Mouse (Mus musculus) heart, postnatal 0 days (tissue): ENCODE measurements around the gene Peli2. TPM values are rescaled to one million over a fixed set of nuclear protein-coding genes. Genes with fewer than 3 reads are reported as not detected.

Source experiments
- ATAC-seq: fragments of 200-750 bp; cut with Nextera tagmentation; 2 replicates; pipeline ENCODE4 v1.8.0; 2017; ENCODE audit warnings: low read depth, moderate number of reproducible peaks, moderate library complexity; ENCODE audit not compliant: insufficient read depth
- DNase-seq: peaks from one replicate; pipeline ENCODE4 v3.0.0-alpha.2; 2016; ENCODE audit warnings: low spot score
- H3K27ac ChIP-seq: fragments of 300-500 bp; sonication (generic); 2 replicates; pipeline ENCODE4 v1.5.1; 2014; ENCODE audit warnings: low read depth, mild to moderate bottlenecking
- H3K27me3 ChIP-seq: fragments of 300-500 bp; sonication (generic); 2 replicates; pipeline ENCODE4 v1.6.1; 2014; ENCODE audit warnings: low read length, mixed read lengths; ENCODE audit not compliant: control insufficient read depth, insufficient read depth
- H3K36me3 ChIP-seq: fragments of 300-500 bp; sonication (generic); replicated peaks from 2 replicates; pipeline ENCODE4 v1.6.1; 2014; ENCODE audit warnings: low read length, mixed read lengths; ENCODE audit not compliant: control insufficient read depth, insufficient read depth
- H3K4me1 ChIP-seq: fragments of 300-500 bp; sonication (generic); 2 replicates; pipeline ENCODE4 v1.6.1; 2014; ENCODE audit warnings: antibody characterized with exemption; ENCODE audit not compliant: control insufficient read depth, insufficient read depth
- H3K4me2 ChIP-seq: fragments of 300-500 bp; sonication (generic); 2 replicates; pipeline ENCODE4 v1.6.1; 2014; ENCODE audit warnings: low read depth, mild to moderate bottlenecking, low read length, moderate library complexity
- H3K4me3 ChIP-seq: fragments of 300-500 bp; sonication (generic); 2 replicates; pipeline ENCODE4 v1.5.1; 2014; ENCODE audit warnings: low read depth, low read length
- H3K9ac ChIP-seq: fragments of 300-500 bp; sonication (generic); replicated peaks from 2 replicates; pipeline ENCODE4 v1.6.1; 2014; ENCODE audit warnings: low read depth, low read length, mixed read lengths
- H3K9me3 ChIP-seq: fragments of 300-500 bp; sonication (generic); replicated peaks from 2 replicates; pipeline ENCODE4 v1.6.1; 2016; ENCODE audit warnings: low read length; ENCODE audit not compliant: control insufficient read depth
- CTCF ChIP-seq: IDR thresholded peaks from 2 replicates; pipeline ENCODE4 v1.5.1; 2016; ENCODE audit warnings: antibody characterized with exemption, control low read depth, low read depth
- EP300 ChIP-seq: IDR thresholded peaks from 2 replicates; pipeline ENCODE4 v1.6.1; 2016; ENCODE audit warnings: antibody characterized with exemption, low read depth
- WGBS: fragments of 180-500 bp; shearing (Covaris S2); extraction: QIAGEN DNeasy Blood & Tissue Kit; methylation state at CpG from one replicate; pipeline ENCODE4 v1.1.7; 2014; 5-methylcytosine and 5-hydroxymethylcytosine counted together
- polyA plus RNA-seq: library from polyadenylated mRNA; unstranded; fragments of >200 nt; fragmentation: Nextera tagmentation; extraction: Ambion mirVana; gene quantifications from 2 replicates; pipeline ENCODE4 v1.2.1, GENCODE M21; 2015
- total RNA-seq: library from RNA; depleted of rRNA; stranded (reverse); fragments of >200 nt; gene quantifications from 2 replicates; pipeline ENCODE4 v1.2.3, GENCODE M21; 2014; ENCODE audit warnings: low replicate concordance

Gene Peli2
- total and polyA plus RNA-seq, 2 experiments from 2014 or later: 2.1 to 18.2 TPM

DNA sequence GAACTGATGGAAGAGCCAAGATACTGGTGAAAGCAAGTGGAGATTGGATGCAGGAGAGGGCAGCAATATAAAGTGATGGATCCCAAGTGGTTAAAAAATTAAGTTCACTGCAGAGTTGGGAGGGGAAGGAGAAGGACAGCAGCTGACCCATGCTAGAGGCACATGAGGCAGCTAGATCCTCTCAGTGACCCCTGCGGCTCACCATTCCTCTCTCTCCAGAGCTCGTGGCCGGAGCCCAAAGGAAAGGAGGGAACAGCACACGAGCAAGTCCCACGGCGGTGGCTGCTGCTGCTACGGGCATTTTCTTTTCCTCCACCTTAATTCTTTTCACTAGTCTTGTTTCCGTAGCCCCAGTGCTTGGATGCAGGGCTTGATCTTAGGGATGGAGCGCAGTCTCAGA, 89.5 kb downstream of the Peli2 start:
- no peak overlapping the region for H3K4me3 ChIP-seq
- peaks cover 5% of the 10 kb centered on the region; the same call in 1 of the 2 replicates for H3K27me3 ChIP-seq
- no peak overlapping the region for H3K27ac ChIP-seq
- DNase-seq (no peak), ATAC-seq (no peak)
- H3K4me2 ChIP-seq: no peak overlapping the region
- no peaks in the 10 kb centered on the region for H3K36me3 ChIP-seq
- H3K9ac ChIP-seq: no peak overlapping the region
- no peak for TF ChIP-seq CTCF
- no peak for TF ChIP-seq EP300
- H3K4me1 ChIP-seq: no peaks in the 10 kb centered on the region
- 82% methylated on average over 9 of the region's 9 CpGs for WGBS
- no peaks in the 10 kb centered on the region for H3K9me3 ChIP-seq

DNA sequence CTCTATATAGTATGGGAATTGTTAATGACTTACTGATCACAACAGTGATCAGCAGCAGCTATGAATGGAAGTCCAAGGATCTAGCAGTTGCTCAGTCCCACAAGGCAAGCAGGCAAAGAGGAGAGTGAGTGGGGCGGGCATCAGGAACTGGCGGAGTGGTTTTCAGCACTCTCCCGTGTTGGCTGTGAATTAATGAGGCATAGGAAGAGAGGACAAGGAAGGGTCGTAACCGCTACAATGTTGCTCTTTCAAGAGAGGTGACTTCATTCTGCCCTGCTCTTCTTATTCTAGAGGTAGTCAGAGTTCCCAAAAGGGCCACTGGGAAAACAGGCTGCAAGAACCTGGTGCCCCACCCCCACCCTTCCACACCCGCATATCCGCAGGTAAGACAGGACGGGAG, 90.9 kb downstream of the Peli2 start:
- Histone ChIP-seq H3K27me3 (0 out of 2 replicates have a peak, but pooled peaks cover 5% of the 10 kb centered on the region), H3K4me3 (no peak overlapping the region), H3K9me3 (no peaks in the 10 kb centered on the region), H3K36me3 (no peaks in the 10 kb centered on the region), H3K27ac (no peak overlapping the region), H3K4me2 (no peak overlapping the region), H3K4me1 (no peaks in the 10 kb centered on the region), H3K9ac (no peak overlapping the region)
- TF ChIP-seq CTCF: no peak
- WGBS: 72% methylated on average over 8 of the region's 8 CpGs
- DNase-seq (no peak), ATAC-seq (no peak)

DNA sequence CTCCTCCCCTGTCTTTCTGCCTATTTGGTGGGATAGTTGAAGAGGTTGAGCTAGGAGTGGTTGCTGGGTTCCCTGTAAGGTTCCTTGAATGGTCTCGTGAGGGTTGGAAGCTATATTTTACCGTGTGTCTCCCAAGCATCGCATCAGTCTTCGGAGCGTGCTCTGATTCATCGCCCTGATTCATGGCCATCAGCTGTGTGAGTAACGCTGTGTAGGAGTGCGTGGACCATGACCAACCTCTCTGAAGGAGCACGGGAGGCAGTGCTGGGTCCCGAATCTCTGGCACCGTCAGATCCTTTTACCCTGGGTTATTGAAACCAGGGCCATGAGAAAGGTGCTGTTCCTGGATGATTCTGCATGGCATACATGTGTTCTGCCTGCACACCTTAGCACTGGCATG, 92.2 kb downstream of the Peli2 start:
- Histone ChIP-seq H3K4me1 (no peaks in the 10 kb centered on the region), H3K4me3 (no peak overlapping the region), H3K9ac (no peak overlapping the region), H3K27me3 (no peaks in the 10 kb centered on the region), H3K27ac (no peak overlapping the region), H3K4me2 (no peak overlapping the region), H3K9me3 (no peaks in the 10 kb centered on the region), H3K36me3 (no peaks in the 10 kb centered on the region)
- no peak for DNase-seq
- no peak for ATAC-seq
- no peak for TF ChIP-seq EP300
- TF ChIP-seq CTCF: no peak
- WGBS: 92% methylated on average over 11 of the region's 11 CpGs

DNA sequence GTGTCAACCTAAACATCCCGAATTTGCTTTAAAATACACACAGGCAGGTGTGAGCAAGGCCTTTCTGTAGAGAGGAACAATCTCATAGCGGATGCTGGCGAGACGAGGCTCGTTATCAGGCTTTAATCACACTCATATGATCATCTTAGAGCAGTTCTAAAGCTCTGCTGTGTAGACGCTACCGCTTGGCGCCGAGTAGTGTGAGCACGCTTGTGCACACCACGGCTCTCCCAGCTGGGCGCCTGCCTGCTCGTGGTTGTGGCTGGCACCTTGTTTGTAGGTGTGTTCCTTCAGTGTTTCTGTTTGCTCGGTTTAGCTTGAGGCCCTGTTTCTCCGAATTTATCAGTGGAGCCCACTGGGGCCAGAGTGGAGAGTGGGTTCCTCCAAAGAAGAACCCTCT, 93.0 kb downstream of the Peli2 start:
- no peak overlapping the region for H3K9ac ChIP-seq
- H3K4me3 ChIP-seq: no peak overlapping the region
- 86% methylated on average over 15 of the region's 15 CpGs for WGBS
- no peak for TF ChIP-seq EP300
- TF ChIP-seq CTCF: no peak
- no peaks in the 10 kb centered on the region for H3K27me3 ChIP-seq
- H3K4me1 ChIP-seq: no peaks in the 10 kb centered on the region
- no peak overlapping the region for H3K27ac ChIP-seq
- H3K36me3 ChIP-seq: no peaks in the 10 kb centered on the region
- H3K4me2 ChIP-seq: no peak overlapping the region
- no peaks in the 10 kb centered on the region for H3K9me3 ChIP-seq
- no peak for ATAC-seq
- no peak for DNase-seq

DNA sequence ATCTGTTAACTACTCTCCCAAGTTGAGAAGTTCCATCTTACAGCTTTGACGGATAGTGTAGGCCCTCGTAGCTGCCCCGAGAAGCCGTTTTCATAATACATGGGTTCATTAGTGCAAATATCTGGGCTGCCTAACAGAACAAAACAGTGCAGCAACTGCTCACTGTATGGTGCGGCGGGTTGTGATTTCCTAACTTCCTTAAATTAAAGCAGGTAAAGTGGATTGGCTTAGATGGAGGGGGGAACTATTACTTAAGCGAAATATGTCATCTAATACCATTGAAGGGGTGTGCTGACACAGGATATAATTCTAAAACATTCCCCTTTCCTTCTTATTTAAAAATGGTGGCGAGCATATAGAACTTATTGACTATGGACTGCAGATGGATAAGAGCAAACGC, 101.4 kb downstream of the Peli2 start:
- no peak for DNase-seq
- H3K36me3 ChIP-seq: no peaks in the 10 kb centered on the region
- H3K4me3 ChIP-seq: no peak overlapping the region
- H3K9me3 ChIP-seq: no peaks in the 10 kb centered on the region
- 86% methylated on average over 9 of the region's 9 CpGs for WGBS
- H3K27me3 ChIP-seq: no peaks in the 10 kb centered on the region
- no peak overlapping the region for H3K4me2 ChIP-seq
- no peak for ATAC-seq
- H3K9ac ChIP-seq: no peak overlapping the region
- no peak overlapping the region for H3K27ac ChIP-seq
- H3K4me1 ChIP-seq: no peaks in the 10 kb centered on the region
- TF ChIP-seq CTCF (no peak), EP300 (no peak)

DNA sequence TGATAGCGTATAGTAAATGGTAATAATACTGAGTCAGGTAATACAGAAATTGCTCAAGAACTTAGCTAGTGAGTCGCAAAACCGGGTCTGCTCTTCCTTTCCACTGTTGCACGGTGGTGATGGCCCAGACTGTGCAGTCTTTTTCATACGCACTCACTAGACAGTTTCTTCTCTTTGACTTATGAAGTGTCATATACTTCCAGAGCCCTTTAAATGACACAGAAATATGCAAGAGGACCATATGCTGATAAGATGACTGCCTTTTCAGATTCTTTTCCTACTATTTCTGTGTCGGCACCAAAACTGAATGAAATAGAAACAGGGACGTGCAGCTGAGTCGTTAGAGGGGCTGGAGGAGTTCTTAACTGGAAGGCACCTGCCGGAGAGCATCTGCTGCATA, 102.1 kb downstream of the Peli2 start:
- no peaks in the 10 kb centered on the region for H3K9me3 ChIP-seq
- no peak overlapping the region for H3K4me3 ChIP-seq
- ATAC-seq (no peak), DNase-seq (no peak)
- no peak for TF ChIP-seq EP300
- no peaks in the 10 kb centered on the region for H3K36me3 ChIP-seq
- H3K27ac ChIP-seq: no peak overlapping the region
- H3K9ac ChIP-seq: no peak overlapping the region
- H3K4me2 ChIP-seq: no peak overlapping the region
- no peaks in the 10 kb centered on the region for H3K4me1 ChIP-seq
- WGBS: 76% methylated on average over 9 of the region's 9 CpGs
- no peaks in the 10 kb centered on the region for H3K27me3 ChIP-seq
